Mouse (Mus musculus): Measurements from ENCODE around the gene Grb2.

- no peak for TF ChIP-seq CTCF (conservative IDR thresholded peaks at IDR 0.05; ENCODE audit: insufficient read depth, insufficient read length, low read depth, low read length)
- no peak for TF ChIP-seq POLR2A (IDR thresholded peaks at IDR 0.05; ENCODE audit: low read depth, low read length)
Measured at GRCm38 (mm10) chr11:115746762-115747161, 38.4 kb upstream of the Grb2 start.
